Mouse (Mus musculus) right cerebral cortex, postnatal 14 days (tissue): ENCODE data around the gene Dnajc6.

ENCODE experiments used
- DNase-seq: peaks from one replicate; pipeline ENCODE4 v3.0.0; 2022

Gene Dnajc6

DNA sequence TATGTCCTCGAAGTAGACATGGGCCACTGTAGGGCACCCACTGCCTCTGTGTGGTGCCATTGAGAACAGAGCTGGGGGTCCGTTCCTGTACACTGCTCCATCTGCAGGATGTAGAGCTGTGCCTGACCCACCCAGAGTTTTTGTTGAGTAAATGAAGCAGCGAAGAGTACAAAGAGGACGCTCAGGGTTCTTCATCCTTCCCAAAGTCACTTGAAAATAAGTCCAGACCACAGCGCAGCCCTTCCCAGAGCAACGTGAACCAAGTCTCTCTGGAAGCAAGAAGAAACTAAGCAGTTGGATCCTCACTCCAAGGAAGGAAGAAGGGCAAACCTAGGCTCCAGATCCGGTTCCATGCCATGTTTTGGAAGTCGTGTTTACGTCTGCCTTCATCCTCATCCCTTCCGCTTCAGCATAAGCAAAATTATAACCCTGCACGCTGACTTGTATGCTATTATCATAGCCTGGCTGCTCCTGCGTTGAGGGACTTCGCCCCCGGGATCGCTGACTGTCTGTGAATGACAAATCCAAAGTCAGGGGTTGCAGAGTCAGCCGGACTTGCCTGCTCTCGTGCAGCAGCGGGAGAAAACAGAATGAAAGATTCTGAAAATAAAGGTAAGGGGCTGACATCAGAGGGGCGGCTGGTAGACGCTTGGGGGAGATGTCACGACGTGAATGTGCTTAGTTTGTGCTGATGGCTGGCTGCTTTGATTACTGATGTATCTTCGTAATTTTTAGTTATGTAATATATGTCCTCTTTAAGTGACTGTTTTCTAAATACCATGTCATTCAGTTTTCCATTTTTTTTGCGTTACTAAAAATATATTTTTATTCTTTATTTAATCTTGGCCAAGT is 11.3 kb downstream of the Dnajc6 start:
- peak; percentile 81 for DNase-seq

DNA sequence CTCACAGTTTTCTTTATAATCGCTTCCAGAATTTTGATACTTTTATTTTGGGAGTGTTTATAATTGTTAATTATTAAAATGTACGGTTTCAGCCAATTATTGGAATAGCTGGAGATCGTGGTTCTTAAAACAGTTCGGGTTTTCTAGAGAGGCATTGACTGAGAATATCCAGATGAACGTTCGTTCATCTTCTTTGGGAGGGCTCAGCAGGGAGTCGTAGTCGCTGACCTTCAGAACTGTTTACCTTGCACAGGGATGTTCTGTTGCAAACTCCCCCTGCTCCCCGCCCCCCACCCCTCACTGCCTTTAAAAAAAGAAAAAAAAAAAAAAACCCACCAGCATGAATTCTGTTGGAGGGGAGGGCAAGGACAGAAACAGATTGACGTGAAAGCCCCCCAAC is 12.0 kb downstream of the Dnajc6 start:
- no peak for DNase-seq

DNA sequence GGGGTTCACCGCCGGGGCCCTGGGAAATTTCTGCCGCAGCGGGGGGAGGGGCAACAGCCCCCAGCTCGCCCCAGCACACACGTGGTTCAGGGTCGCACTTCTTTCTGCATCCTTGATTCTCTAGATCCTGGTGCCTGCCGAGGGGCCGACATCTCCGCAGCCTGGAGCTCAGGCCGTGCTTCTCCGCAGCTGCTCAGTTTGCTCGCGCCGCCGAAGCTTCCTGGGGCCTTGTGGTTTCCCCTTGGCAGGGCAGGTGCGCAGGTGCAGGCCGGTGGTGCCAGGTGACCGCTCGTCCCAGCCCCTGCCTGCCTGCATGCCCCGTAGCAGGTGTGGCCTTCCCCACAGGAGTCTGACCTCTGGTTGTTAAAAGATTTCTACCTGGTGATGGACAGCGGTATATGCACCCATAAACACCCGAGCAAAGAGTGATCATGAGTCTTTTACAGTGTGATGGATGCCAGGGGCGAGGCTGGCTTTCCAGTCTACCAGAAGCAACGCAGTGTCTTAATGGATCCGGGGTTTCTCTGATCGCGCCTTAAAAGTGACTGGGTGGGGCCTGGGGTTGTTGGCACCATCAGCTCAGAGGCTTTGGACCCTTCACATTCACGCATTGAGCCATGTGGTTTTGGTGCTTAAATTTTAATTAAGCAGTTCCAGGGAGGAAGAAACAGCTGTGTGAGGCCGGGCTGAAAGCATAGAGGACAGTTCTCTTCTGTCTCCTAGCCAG is 12.6 kb downstream of the Dnajc6 start:
- peak; percentile 50 for DNase-seq

DNA sequence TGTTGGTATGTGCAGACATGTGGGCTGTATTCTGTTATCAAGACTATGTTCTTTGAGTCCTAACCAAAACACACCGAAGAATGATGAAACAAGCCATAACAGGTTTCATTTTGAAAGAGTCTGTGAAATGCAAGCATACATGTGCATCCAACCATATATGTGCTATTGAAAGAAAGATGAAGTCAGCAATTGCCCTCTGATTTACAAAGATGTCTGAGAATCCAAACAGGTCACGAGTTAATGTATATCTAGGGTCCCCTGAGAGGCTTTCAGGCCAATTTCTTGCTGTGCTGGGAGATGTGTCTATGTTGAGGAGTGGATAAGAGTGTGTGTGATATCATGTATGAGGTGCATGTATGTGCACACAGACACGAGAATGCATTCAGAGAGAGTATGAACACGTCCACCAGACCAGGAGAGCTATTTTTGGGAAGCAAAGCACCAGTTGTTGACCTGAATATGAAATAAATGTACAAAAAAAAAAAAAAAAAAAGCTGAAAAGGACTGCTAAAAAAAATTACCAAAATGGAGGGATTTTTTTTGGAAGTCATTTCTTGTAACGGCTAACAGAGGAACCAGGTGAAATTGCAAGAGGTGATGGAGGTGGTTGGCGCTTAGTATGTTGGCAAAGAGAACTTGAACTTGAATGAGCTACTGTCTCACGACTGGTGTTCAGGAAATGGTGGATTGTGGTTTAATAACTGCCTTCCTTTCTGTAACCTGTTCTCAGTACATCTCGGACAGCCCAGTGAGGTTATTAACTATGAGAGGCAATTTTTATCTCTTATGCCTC is 13.9 kb downstream of the Dnajc6 start:
- DNase-seq, result no peak

DNA sequence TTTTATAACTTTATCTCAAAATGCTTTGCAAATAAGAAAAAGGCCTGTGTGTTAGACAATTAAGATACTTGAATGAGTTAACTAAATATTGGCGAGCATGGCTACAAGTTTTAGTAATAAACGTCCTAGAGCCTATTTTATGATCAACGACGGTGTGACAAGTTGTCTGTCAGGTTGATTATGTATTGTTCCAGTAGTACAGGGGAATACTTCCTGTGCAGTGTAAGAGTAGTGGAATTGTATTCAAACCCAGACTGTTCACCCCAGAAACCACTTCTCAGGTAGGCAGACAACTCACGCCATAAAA is 14.4 kb downstream of the Dnajc6 start:
- DNase-seq, result no peak

DNA sequence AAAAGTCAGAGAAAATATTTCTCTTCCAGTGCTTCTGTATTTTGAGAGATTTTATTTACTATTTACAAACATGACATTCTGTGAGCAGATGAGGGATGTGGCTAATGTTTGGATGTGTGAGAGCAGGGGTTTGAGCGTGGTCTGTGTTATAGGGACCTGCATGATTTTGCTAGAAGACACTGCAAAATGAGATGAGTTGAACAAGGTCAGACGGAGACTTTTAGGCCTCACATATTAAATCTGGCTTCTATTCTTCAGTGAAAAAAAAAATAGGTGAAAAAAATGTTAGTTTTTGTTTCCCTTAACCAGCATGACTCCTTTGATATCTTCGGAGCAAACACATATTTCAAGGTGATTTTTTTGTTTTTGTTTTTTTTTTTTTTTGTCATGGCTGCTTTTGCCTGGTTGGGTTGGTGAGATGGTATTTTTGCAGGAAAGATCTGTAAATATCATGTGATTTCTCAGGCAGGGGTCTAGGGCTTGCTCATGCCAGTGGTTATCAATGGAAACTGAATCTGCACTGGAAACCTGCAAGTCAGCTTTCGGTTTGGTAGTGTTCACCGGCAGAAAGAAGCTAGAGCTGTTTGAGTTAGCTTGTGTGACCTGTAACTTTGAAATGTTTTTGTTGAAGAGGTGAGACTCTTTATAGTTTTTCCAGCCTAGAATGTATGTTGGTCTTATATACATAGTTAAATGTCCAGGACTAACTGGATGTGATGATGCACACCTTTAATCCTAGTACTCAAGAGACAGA is 15.5 kb downstream of the Dnajc6 start:
- no peak for DNase-seq

DNA sequence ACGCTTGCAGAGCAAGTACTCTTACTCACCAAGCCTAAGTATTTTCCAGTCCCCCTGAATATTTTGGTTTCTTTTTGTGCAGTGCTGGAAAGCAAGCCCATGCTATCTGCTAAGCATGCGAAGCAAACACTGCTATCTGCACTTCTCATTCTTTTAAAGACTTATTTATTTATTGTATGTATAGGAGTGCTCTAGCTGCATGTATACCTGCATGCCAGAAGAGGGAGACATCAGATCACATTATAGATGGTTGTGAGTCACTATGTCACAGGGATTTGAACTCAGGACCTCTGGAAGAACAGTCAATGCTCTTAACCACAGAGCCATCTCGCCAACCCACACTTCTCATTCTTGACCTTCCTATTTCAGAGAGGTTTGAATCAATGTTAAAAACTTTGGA is 16.8 kb downstream of the Dnajc6 start:
- DNase-seq, result no peak

DNA sequence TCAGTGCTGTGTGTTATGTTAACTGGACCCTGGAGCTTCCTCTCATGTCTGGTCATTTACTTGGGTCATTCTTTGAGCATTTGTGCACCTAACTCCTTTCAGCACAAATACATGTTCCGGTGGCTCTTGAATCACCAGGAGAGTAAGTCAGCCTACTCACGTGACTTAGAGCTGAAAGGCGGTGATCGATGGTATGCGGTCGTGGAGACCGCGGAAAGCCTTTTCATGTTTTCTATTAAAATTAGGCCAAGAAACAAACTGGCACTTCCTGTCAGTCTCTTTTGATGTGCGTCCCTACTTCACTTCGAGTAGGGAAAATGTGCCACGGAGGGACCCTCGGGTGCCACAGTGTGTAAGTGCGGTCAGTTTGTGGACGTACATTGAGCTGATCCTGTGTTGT is 19.4 kb downstream of the Dnajc6 start:
- DNase-seq, result no peak

DNA sequence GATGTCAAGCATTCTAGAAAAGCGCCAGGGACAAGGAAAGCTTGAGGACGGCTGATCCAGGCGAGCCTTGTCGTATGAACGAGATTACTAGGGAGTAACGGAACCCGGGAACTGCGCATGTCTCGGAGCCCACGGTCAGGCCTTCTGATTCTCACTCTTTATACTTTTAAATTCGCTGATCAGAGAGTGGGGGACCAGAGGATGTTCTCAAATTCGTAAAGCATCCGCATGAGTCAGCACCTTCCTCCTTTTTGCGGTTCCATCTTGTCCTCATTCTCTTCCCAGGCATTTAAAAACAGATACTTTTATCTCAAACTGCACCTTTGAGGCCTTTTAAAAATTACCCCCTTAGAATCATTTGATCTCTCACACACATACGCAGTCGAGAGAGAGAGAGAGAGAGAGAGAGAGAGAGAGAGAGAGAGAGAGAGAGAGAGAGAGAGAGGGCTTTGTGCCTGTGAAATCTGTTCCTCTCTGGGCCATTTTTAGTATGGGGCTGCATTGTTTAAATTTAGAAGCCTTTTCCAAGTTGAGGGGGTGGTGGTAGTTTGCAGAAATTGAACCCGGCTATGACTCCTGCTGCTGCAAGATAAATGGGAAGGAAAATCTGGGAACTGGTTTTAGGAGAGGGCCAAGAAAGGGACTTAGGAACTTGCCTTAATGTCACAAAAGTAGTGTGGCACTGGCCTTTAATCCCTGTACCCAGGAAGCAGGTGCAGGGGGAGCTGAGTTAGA is 20.2 kb downstream of the Dnajc6 start:
- DNase-seq, result peak; percentile 18

DNA sequence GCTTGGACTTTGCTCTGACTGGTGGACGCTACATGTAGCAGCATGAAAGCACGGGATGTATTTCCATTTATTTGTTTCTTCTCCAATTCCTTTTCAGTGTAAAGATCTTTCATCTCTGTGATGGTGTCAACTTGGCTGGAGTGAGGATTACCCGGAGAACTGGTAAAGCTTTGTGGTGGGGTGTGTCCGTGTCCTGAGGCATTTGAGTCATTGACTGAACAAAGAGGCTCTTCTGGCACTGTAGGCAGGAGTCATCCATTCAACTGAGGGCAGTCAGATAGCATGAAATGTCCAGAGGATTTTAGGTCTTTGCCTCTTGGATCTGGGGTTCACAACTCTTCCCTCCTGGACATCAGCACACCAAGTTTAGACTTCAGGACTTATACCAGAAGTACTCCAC is 35.5 kb downstream of the Dnajc6 start:
- no peak for DNase-seq

DNA sequence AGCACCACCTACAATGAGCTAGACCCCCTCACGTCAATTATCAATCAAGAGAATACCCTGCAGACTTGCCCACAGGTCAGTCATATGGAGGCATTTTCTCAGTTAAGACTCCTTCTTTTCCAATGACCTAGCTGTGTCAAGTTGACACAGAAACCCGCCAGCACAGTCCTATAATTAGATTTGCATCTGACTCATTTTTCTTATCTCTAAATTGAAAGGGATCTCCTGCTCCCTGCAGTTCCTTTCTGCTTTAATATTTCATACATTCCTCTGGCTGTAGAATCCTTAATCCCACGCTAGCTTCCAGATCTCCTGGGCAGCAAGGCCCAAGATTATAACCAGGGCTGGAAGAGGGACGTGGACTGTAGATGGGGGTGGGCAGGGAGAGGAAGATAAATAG is 44.1 kb downstream of the Dnajc6 start:
- DNase-seq, result no peak

DNA sequence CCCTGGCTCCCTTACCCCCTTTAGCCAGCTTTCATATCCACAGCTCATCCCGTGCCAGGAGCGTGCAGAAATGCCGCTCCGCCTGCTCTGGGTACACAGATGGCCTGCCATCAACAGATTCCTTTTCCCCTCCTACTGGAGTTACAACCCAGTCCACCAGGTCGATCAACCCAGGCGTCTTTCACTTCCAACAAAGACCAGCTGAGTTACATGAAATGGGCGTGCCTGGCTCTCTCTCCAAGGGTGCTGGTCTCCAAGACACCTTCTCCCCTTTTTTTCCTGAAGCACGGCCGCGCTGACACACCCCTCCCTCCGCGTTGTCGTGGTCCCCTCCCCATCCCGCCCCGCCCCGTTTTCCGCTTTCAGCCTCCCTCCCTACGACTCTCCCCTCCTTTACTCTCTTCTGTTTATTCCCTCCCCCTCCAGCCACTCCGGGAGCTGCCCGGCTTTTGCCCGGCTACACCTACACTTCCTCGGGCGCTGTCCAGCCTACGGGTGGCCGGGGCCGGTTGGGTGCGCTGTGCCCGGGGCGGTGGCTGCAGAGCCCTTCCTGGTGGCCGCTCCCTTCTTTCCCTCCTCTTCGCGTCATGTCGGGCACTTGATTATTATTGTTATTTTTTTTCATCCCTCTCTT is 53.6 kb downstream of the Dnajc6 start:
- DNase-seq, result no peak

DNA sequence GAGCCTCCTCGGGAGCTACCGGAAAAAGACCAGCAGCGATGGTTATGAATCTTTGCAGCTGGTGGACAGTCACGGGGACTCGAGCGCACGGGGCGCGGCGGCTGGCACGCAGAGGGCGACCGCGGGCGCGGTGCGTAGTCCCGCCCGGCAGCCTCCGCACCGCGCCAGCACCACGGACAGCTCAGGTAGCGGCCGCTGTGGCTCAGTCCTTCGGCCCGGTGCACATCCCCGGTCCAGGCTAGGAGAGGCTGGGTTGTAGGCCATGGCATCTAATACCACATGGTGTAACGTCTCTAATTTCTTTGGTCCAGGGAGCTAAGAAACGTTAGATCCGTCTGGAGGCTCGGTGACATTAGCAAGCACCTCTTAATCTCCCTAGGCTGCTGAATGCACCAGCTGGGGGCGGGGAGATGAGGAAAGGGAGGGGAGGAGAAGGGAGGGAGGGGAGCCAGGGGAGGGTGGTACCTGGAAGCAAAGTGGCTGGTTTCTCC is 54.3 kb downstream of the Dnajc6 start:
- peak; percentile 34 for DNase-seq

DNA sequence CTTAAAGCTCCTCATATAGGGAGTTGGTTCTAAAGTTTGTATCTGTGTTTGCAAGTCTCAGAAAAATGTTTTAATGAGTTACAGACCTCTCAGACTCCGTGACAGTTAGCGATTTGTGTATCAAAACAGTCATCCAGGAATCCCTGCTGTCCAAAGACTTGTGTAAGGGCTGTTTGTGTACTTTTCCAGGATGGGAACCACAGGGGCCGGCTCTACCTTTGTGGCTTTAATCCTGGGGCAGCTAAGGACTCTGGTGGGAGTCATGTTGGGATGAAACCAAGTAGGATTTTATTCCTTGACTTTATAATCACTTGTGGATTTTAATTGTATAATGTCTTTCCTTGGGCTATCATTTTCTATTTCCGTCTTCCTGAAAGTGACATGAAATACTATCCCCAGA is 55.0 kb downstream of the Dnajc6 start:
- no peak for DNase-seq

DNA sequence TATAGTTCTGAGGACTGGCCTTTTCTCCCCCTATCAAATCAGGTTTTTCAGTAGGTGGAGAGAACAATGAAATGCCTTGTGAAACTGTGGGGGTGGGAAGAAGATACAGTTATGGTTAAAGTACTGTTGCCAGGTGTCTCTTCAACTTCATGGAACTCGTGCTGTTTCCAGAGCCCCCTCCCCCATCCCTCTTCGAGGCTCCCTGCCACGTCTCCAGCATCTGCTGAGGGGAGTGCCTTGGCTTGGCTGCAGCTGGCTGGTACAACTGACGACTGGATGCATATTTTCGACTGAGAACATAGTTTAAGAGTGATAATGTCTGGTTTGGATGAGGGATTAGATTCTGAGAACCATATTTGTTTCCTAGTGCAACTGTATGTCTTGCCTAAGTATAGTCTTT is 55.9 kb downstream of the Dnajc6 start:
- DNase-seq, result peak; percentile 52

DNA sequence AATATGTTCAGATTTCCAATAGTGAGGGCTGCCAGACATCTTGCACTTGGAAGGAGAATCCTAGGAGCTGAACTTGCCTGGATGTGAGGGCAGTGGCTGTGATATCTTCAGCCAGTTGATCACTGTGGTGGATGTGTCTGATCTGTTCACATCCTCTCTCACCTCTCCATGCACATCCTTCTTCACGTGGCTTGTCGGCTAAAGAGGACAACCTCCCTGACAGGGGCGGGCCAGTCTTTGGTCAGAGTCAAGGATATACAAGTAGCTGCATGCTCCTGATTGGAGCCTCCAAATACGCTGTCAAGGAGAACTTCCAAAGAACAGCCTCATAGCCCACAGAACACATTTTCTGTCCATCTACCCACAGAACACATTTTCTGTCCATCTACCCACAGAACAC is 58.6 kb downstream of the Dnajc6 start:
- DNase-seq, result no peak

DNA sequence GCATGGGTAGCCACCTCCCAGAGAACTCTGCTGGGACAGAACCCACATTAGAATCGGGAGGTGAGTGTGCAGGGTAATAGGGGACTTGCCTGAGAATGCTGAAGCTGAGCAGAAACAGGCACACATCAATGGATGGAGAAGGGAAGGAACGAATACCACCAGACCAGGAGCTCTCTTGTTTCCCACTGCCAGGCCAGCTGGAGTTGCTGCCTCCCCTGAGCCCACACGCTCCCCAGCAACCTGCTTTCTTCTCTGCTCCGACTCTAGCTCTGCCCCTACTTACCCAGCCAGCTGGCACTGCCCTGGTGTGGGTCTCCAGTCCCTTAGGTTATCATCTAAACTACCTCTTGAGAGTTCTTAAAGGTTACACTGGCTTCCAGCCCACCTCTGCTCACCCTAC is 63.7 kb downstream of the Dnajc6 start:
- DNase-seq, result no peak

DNA sequence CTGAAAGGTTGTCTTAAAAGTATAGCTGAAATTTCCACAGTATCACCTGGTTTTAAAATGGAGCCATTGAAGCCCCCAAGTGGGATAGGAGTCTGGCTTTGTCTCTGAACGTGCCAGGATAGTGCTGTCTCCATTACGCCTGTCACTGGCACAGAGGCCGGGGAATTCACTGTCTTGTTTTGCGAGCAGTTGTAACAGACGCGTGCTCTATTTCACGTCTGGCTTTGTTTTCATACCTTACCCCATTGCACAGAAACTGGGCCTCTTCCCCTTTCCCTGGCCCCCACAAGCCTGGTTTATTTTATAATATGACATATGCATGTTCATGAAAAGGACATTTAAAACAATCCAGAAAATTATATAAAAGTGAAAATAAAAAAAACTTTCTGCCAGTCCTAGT is 66.4 kb downstream of the Dnajc6 start:
- DNase-seq, result no peak

DNA sequence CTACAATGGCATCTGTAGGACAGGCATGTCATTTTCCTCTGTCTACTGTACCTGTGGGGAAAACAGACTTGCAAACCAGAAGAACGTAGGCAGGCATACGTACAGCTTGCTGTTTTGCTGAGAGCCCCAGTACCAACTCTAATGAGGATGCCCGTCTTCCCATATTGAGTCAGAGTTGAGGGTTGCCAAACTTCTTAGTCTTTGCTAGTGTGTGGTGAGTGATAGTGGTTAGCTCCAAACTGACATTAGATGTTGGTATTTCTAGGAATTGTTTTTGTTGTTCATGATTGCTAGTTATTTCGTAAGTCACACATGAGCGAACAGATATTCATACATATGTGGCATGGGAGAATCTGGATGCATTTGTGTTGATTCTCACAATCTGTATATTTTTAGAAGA is 67.2 kb downstream of the Dnajc6 start:
- no peak for DNase-seq

DNA sequence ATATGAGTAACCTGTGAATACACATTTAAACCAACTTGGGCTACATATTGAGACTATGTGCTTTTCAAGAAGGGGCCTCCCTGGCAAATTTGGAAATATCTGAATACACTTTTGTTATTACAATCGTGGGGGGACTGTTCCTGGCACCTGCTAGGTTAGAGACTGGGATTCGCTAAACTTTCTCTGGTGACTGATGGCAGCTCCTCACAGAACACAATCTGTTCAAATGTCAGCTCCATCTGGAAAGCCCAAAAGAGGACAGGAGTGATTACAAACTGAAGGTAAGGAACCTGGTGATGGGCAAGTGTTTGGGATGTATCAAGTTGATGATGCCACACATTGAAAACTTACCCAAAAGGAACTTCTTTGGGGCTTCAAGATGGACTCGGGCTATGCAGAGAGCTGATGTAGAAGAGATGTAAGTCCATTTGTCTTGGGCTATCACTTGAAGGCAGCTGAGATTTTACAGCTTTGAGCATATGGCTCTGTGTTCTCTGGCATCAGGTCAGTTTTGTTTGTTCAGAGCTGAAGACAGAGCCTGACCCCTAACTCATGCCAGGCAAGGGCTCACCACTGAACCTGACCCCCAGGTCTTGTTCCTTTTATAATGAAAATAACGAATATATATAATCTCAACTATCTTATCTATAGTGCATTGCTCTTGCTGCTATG is 68.4 kb downstream of the Dnajc6 start:
- no peak for DNase-seq

DNA sequence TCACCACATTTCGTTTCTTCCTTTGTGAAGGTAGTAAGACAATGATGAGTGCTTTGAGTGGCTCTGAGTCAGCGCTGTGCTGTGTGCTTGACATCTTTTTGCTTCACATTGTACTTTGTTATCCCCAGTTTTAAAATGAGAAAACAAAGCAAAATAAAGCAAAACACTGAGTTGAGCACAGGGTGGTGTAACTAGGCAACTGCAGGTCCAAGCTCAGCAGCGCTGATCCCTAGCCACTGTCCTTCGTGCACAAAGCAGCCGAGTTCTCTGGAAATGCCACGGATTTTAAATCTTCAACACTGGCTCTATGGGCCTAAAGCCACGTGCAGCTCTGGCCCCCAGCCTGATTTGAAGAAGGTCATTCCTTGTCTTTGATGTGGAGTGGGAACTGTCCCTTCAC is 72.6 kb downstream of the Dnajc6 start:
- DNase-seq, result no peak
